Mouse (Mus musculus) T-cell, adult 2 months (primary cell): ENCODE data around the gene BC048671.

Experiments
- DNase-seq: peaks from one replicate; pipeline ENCODE4 v3.0.0; 2022; ENCODE audit warnings: low spot score

The BC048671 gene

GRCm38 (mm10) chr6:90300919-90301318 lies at the start of gene BC048671:
TSS of gene BC048671 (plus strand) at chr6:90301219.
- no peak for DNase-seq

GRCm38 (mm10) chr6:90288265-90288664 lies 12.8 kb upstream of the BC048671 start:
- no peak for DNase-seq

GRCm38 (mm10) chr6:90306315-90306975 lies 5.4 kb downstream of the BC048671 start:
- DNase-seq, result no peak

- no peak for DNase-seq
Measured at GRCm38 (mm10) chr6:90308839-90309778, 8.1 kb downstream of the BC048671 start.

GRCm38 (mm10) chr6:90315961-90316360 lies 14.9 kb downstream of the BC048671 start:
- no peak for DNase-seq

GRCm38 (mm10) chr6:90317510-90318258 lies 16.7 kb downstream of the BC048671 start:
- no peak for DNase-seq

- DNase-seq, result no peak
Measured at GRCm38 (mm10) chr6:90319019-90319418, 18.0 kb downstream of the BC048671 start.

- no peak for DNase-seq
Measured at GRCm38 (mm10) chr6:90319475-90320191, 18.6 kb downstream of the BC048671 start.

- no peak for DNase-seq
Measured at GRCm38 (mm10) chr6:90320429-90320828, 19.4 kb downstream of the BC048671 start.

GRCm38 (mm10) chr6:90321811-90322210 lies 20.8 kb downstream of the BC048671 start:
- no peak for DNase-seq

- DNase-seq, result no peak
Measured at GRCm38 (mm10) chr6:90324026-90324425, 23.0 kb downstream of the BC048671 start.

- DNase-seq, result no peak
Measured at GRCm38 (mm10) chr6:90324463-90324862, 23.4 kb downstream of the BC048671 start.

- DNase-seq, result no peak
Measured at GRCm38 (mm10) chr6:90324991-90325390, 24.0 kb downstream of the BC048671 start, which contains the start of gene Chst13. TSS of gene Chst13 (minus strand) at chr6:90325185.

GRCm38 (mm10) chr6:90327670-90328069 lies 26.7 kb downstream of the BC048671 start:
- DNase-seq, result no peak

- no peak for DNase-seq
Measured at GRCm38 (mm10) chr6:90329953-90330352, 28.9 kb downstream of the BC048671 start.

- no peak for DNase-seq
Measured at GRCm38 (mm10) chr6:90332561-90333425, 31.8 kb downstream of the BC048671 start, which contains the start of gene Uroc1. TSS of gene Uroc1 (plus strand) at chr6:90333284.

GRCm38 (mm10) chr6:90334244-90334643 lies 33.2 kb downstream of the BC048671 start:
- no peak for DNase-seq

- no peak for DNase-seq
Measured at GRCm38 (mm10) chr6:90342343-90342742, 41.3 kb downstream of the BC048671 start.

GRCm38 (mm10) chr6:90347183-90347582 lies 46.2 kb downstream of the BC048671 start:
- DNase-seq, result no peak

GRCm38 (mm10) chr6:90348500-90348899 lies 47.5 kb downstream of the BC048671 start:
- DNase-seq, result no peak

- DNase-seq, result no peak
Measured at GRCm38 (mm10) chr6:90350011-90350410, 49.0 kb downstream of the BC048671 start.
